8 mouse cellular contexts compared by ENCODE assay signal in the genomic region with DNA sequence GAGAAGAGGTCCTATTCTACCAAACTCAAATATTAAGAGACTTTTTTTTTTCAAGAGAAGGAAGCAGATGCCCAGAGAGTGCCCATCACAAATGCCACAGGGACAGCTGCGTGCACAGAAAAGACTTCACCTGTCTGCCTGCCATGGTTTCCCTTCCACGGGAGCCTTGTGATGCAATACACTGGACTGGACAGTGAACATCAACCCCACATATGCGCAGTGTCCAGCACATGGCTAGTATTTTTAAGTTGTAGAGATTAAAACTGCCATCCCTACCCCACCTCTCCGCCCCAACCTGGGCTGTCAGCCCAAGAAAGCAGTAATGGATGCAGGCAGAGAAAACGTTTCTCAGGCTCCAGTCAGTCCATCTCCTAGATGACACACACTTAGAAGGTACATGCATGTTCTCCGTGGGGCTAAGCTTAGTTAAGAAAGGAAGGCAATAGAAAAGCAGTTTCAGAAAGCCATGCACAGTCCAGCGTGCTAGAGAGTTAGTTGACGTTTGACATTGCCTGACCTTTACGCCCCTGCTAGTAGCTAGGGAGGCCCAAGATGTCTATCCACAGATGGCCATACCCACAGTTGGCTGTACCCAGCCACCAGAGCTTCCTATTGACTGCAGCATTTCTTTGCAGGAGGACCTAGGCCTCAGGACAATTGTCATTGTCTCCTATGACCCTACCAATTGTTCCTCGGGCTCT. TPM values are rescaled to one million over a fixed set of nuclear protein-coding genes. Genes with fewer than 3 reads are reported as not detected.
DNase-seq lines count a peak whose midpoint lies in the region; ATAC-seq and TF ChIP-seq lines count a peak whose summit lies in the region.

No protein-coding gene starts in this region.

- H3K4me1 ChIP-seq in forebrain, embryonic 10.5 days, result peaks cover 15% of the 10 kb centered on the region
- H3K4me1 ChIP-seq in forebrain, embryonic 13.5 days, result no peaks in the 10 kb centered on the region
- peaks cover 24% of the 10 kb centered on the region for H3K4me1 ChIP-seq in lung, embryonic 15.5 days
- H3K4me1 ChIP-seq in heart, postnatal 0 days (ENCODE audit: control insufficient read depth, insufficient read depth), result peaks cover 70% of the 10 kb centered on the region
- peaks cover 69% of the 10 kb centered on the region for H3K4me1 ChIP-seq in megakaryocyte, embryonic 14.5 days

- H3K27ac ChIP-seq in forebrain, embryonic 10.5 days, result peak overlapping the region; percentile 62
- no peak overlapping the region for H3K27ac ChIP-seq in forebrain, embryonic 13.5 days
- peak overlapping the region; percentile 92 for H3K27ac ChIP-seq in lung, embryonic 15.5 days
- H3K27ac ChIP-seq in heart, postnatal 0 days (ENCODE audit: low read depth), result peak overlapping the region; percentile 96

- TF ChIP-seq CTCF in heart, postnatal 0 days (IDR thresholded peaks at IDR 0.05; ENCODE audit: low read depth), result no peak

- no peaks in the 10 kb centered on the region for H3K9me3 ChIP-seq in forebrain, embryonic 10.5 days
- no peaks in the 10 kb centered on the region for H3K9me3 ChIP-seq in forebrain, embryonic 13.5 days (replicated peaks)
- no peaks in the 10 kb centered on the region for H3K9me3 ChIP-seq in lung, embryonic 15.5 days
- H3K9me3 ChIP-seq in heart, postnatal 0 days (replicated peaks; ENCODE audit: control insufficient read depth, low read length), result no peaks in the 10 kb centered on the region
- H3K9me3 ChIP-seq in megakaryocyte, embryonic 14.5 days, result no peaks in the 10 kb centered on the region

- no peak for TF ChIP-seq EP300 in heart, postnatal 0 days (IDR thresholded peaks at IDR 0.05; ENCODE audit: low read depth)

- no peaks in the 10 kb centered on the region for H3K36me3 ChIP-seq in forebrain, embryonic 10.5 days (replicated peaks)
- no peaks in the 10 kb centered on the region for H3K36me3 ChIP-seq in forebrain, embryonic 13.5 days (ENCODE audit: poor library complexity, severe bottlenecking)
- H3K36me3 ChIP-seq in lung, embryonic 15.5 days, result no peaks in the 10 kb centered on the region
- no peaks in the 10 kb centered on the region for H3K36me3 ChIP-seq in heart, postnatal 0 days (replicated peaks; ENCODE audit: control insufficient read depth, insufficient read depth, low read length)
- no peaks in the 10 kb centered on the region for H3K36me3 ChIP-seq in megakaryocyte, embryonic 14.5 days (replicated peaks; ENCODE audit: low read length)

- DNase-seq in forebrain, embryonic 10.5 days (ENCODE audit: extremely low spot score, low spot score), result no peak
- no peak for DNase-seq in lung, postnatal 4 days
- peak; percentile 44 for DNase-seq in heart, postnatal 0 days (ENCODE audit: low spot score)
- no peak for DNase-seq in left cerebral cortex, adult 18-20 months (ENCODE audit: low spot score in 2 of 2)

- no peak overlapping the region for H3K4me3 ChIP-seq in forebrain, embryonic 10.5 days
- H3K4me3 ChIP-seq in forebrain, embryonic 13.5 days, result no peak overlapping the region
- H3K4me3 ChIP-seq in lung, embryonic 15.5 days, result no peak overlapping the region
- H3K4me3 ChIP-seq in heart, postnatal 0 days (ENCODE audit: low read depth, low read length), result peak overlapping the region; percentile 4; the same call in 1 of the 2 replicates
- H3K4me3 ChIP-seq in megakaryocyte, embryonic 14.5 days (replicated peaks), result peak overlapping the region; percentile 82

- H3K4me2 ChIP-seq in forebrain, embryonic 13.5 days, result no peak overlapping the region
- H3K4me2 ChIP-seq in lung, embryonic 15.5 days, result peak overlapping the region; percentile 0; the same call in 1 of the 2 replicates
- peak overlapping the region; percentile 47 for H3K4me2 ChIP-seq in heart, postnatal 0 days (ENCODE audit: low read depth, low read length)

- WGBS in forebrain, embryonic 10.5 days, result 85% methylated on average over 10 of the region's 10 CpGs
- 86% methylated on average over 10 of the region's 10 CpGs for WGBS in forebrain, embryonic 13.5 days
- WGBS in lung, embryonic 15.5 days, result 59% methylated on average over 10 of the region's 10 CpGs
- 21% methylated on average over 10 of the region's 10 CpGs for WGBS in heart, postnatal 0 days

- no peak for ATAC-seq in forebrain, embryonic 13.5 days
- ATAC-seq in lung, embryonic 15.5 days (ENCODE audit: borderline replicate concordance, extremely low read depth, low FRiP score, low TSS enrichment), result no peak
- peak; percentile 31 for ATAC-seq in heart, postnatal 0 days (ENCODE audit: insufficient read depth, low read depth)
- no peak for ATAC-seq in monocyte, adult 5-6 weeks (replicated peaks; ENCODE audit: insufficient number of reproducible peaks, low FRiP score, low TSS enrichment, poor library complexity, severe bottlenecking)

- H3K27me3 ChIP-seq in forebrain, embryonic 10.5 days (ENCODE audit: poor library complexity, severe bottlenecking), result no peaks in the 10 kb centered on the region
- H3K27me3 ChIP-seq in forebrain, embryonic 13.5 days, result no peaks in the 10 kb centered on the region
- H3K27me3 ChIP-seq in lung, embryonic 15.5 days, result no peaks in the 10 kb centered on the region
- no peaks in the 10 kb centered on the region for H3K27me3 ChIP-seq in heart, postnatal 0 days (ENCODE audit: control insufficient read depth, insufficient read depth, low read length)
- H3K27me3 ChIP-seq in megakaryocyte, embryonic 14.5 days (replicated peaks), result no peaks in the 10 kb centered on the region

- H3K9ac ChIP-seq in forebrain, embryonic 13.5 days, result no peak overlapping the region
- no peak overlapping the region for H3K9ac ChIP-seq in lung, embryonic 15.5 days
- H3K9ac ChIP-seq in heart, postnatal 0 days (replicated peaks; ENCODE audit: low read depth, low read length), result peak overlapping the region; percentile 31; the same call in 1 of the 2 replicates

RNA-seq across cellular contexts. Expression of gene Mylk3, which starts 5.9 kb away (rescaled TPM):
- polyA plus RNA-seq in forebrain, embryonic 10.5 days (2016; fragmentation: Nextera tagmentation; extraction: Ambion mirVana), result 0.58 and 0.63 TPM in 2 replicates
- 0.45 and 0.60 TPM in 2 replicates for polyA plus RNA-seq in forebrain, embryonic 13.5 days (2015; fragmentation: Nextera tagmentation; extraction: Ambion mirVana)
- polyA plus RNA-seq in lung, embryonic 15.5 days (2015; fragmentation: Nextera tagmentation; extraction: Ambion mirVana), result 4.6 and 7.3 TPM in 2 replicates
- total RNA-seq in heart, postnatal 0 days (2014; rRNA removed; ENCODE audit: low replicate concordance), result 398 and 403 TPM in 2 replicates
- polyA plus RNA-seq in heart, postnatal 0 days (2015; fragmentation: Nextera tagmentation; extraction: Ambion mirVana), result 321 and 340 TPM in 2 replicates
- polyA plus RNA-seq in megakaryocyte, embryonic 14.5 days (2012; ENCODE audit: insufficient read depth, low replicate concordance), result 4.2 TPM in 1 of 2 replicates, not detected in the other
- 1 to 10 TPM; 4.5 to 6.2 TPM for total RNA-seq in left cerebral cortex, adult 18-20 months (2021)
- 0.10 to 13.1 TPM (median 7.9 TPM) in 3 replicates for total RNA-seq in monocyte, adult 5-6 weeks (2017)

RNA-seq across cellular contexts. Expression of gene 4921524J17Rik, which starts 52.4 kb away (rescaled TPM):
- polyA plus RNA-seq in forebrain, embryonic 10.5 days (2016; fragmentation: Nextera tagmentation; extraction: Ambion mirVana), result 37.6 and 38.8 TPM in 2 replicates
- polyA plus RNA-seq in forebrain, embryonic 13.5 days (2015; fragmentation: Nextera tagmentation; extraction: Ambion mirVana), result 53.4 and 60.3 TPM in 2 replicates
- polyA plus RNA-seq in lung, embryonic 15.5 days (2015; fragmentation: Nextera tagmentation; extraction: Ambion mirVana), result 36.3 and 42.5 TPM in 2 replicates
- 23.8 and 27.6 TPM in 2 replicates for total RNA-seq in heart, postnatal 0 days (2014; rRNA removed; ENCODE audit: low replicate concordance)
- 67.6 and 75.7 TPM in 2 replicates for polyA plus RNA-seq in heart, postnatal 0 days (2015; fragmentation: Nextera tagmentation; extraction: Ambion mirVana)
- 34.8 TPM in 1 of 2 replicates, not detected in the other for polyA plus RNA-seq in megakaryocyte, embryonic 14.5 days (2012; ENCODE audit: insufficient read depth, low replicate concordance)
- 10 to 100 TPM; 11.4 to 13.2 TPM for total RNA-seq in left cerebral cortex, adult 18-20 months (2021)
- 22.8 to 81.0 TPM (median 62.0 TPM) in 3 replicates for total RNA-seq in monocyte, adult 5-6 weeks (2017)

Comparison
In these comparisons a context has a peak if more than half of its experiments do, and no peak if none do; other contexts are left out.
1. H3K4me3 ChIP-seq: peak in heart, postnatal 0 days (single experiment) and megakaryocyte, embryonic 14.5 days (single experiment); none in forebrain, embryonic 10.5 days (single experiment), forebrain, embryonic 13.5 days (single experiment) and lung, embryonic 15.5 days (single experiment).
2. RNA of gene Mylk3, which starts 5.9 kb away (polyA plus RNA-seq): 321 to 340 TPM in heart, postnatal 0 days; 4.6 to 7.3 TPM in lung, embryonic 15.5 days, 4.2 TPM in megakaryocyte, embryonic 14.5 days, 0.58 to 0.63 TPM in forebrain, embryonic 10.5 days and 0.45 to 0.60 TPM in forebrain, embryonic 13.5 days; every median in the first group is over 10 times any median in the second.